In genomic region chr6:126167731-126168130, GRCm38 (mm10) we compare ENCODE assay signal across 9 mouse cellular contexts. TPM values are rescaled to one million over a fixed set of nuclear protein-coding genes. Genes with fewer than 3 reads are reported as not detected.
DNase-seq lines count a peak whose midpoint lies in the region; ATAC-seq and TF ChIP-seq lines count a peak whose summit lies in the region.
"Had no signal": no experiment of that assay in that cellular context is flagged by ENCODE, and none has a peak within 500 bp of the region (broad histone marks: within the 10 kb centered on the region; RNA-seq: fewer than 3 reads in every experiment).

No protein-coding gene starts in this region.

- peak; percentile 82 for TF ChIP-seq CTCF in midbrain, postnatal 0 days (IDR thresholded peaks at IDR 0.05)

- H3K27ac ChIP-seq in heart, embryonic 14.5 days (replicated peaks in 1 of 2; ENCODE audit: control insufficient read depth in 1 of 2, insufficient read depth in 1 of 2, low read depth in 2 of 2, low read length in 2 of 2): 0 out of 4 replicates have a peak overlapping the region, but pooled peaks of 1 of the 2 experiments have one; percentile 1
- H3K27ac ChIP-seq in midbrain, postnatal 0 days (ENCODE audit: low read depth, low read length): no peak overlapping the region
- H3K27ac ChIP-seq in forebrain, embryonic 15.5 days (replicated peaks): no peak overlapping the region
- H3K27ac ChIP-seq: hindbrain, embryonic 15.5 days had no signal

- no peak for ATAC-seq in heart, embryonic 14.5 days (ENCODE audit: insufficient number of reproducible peaks, insufficient read depth, low FRiP score, low read depth)
- ATAC-seq in midbrain, postnatal 0 days (ENCODE audit: low FRiP score): no peak
- no peak for ATAC-seq in forebrain, embryonic 15.5 days (replicated peaks)

- peak; percentile 50 to 83 for DNase-seq in heart, adult 18-20 months
- no peak for DNase-seq in heart, postnatal 25 days (ENCODE audit: low spot score)
- peak; percentile 23 for DNase-seq in right cerebral cortex, adult 18-20 months
- no peak for DNase-seq in right cerebral cortex, postnatal 25 days
- DNase-seq in midbrain, postnatal 0 days (ENCODE audit: low spot score): peak; percentile 69
- no peak for DNase-seq in ovary, postnatal 10 days (ENCODE audit: low spot score)

- H3K27me3 ChIP-seq in heart, embryonic 14.5 days (ENCODE audit: control insufficient read depth, insufficient read depth, low read length): peaks cover 6% of the 10 kb centered on the region; the same call in 1 of the 2 replicates
- H3K27me3 ChIP-seq in midbrain, postnatal 0 days (ENCODE audit: insufficient read depth, low read length): peaks cover 46% of the 10 kb centered on the region
- peaks cover 46% of the 10 kb centered on the region for H3K27me3 ChIP-seq in forebrain, embryonic 15.5 days

- H3K9ac ChIP-seq in heart, embryonic 14.5 days (ENCODE audit: low read length): no peak overlapping the region
- no peak overlapping the region for H3K9ac ChIP-seq in midbrain, postnatal 0 days (replicated peaks; ENCODE audit: low read length, poor library complexity, severe bottlenecking)
- H3K9ac ChIP-seq in forebrain, embryonic 15.5 days (replicated peaks): no peak overlapping the region
- H3K9ac ChIP-seq: hindbrain, embryonic 15.5 days had no signal

- H3K4me1 ChIP-seq in heart, embryonic 14.5 days (ENCODE audit: control insufficient read depth in 2 of 2, insufficient read depth in 2 of 2, low read length in 2 of 2): peaks cover 15 to 31% of the 10 kb centered on the region in 2 experiments
- peaks cover 10% of the 10 kb centered on the region; the same call in 1 of the 2 replicates for H3K4me1 ChIP-seq in midbrain, postnatal 0 days (ENCODE audit: insufficient read depth, low read length)
- peaks cover 36% of the 10 kb centered on the region for H3K4me1 ChIP-seq in forebrain, embryonic 15.5 days

- H3K36me3 ChIP-seq in heart, embryonic 14.5 days (ENCODE audit: control insufficient read depth, insufficient read depth, low read length): no peaks in the 10 kb centered on the region
- no peaks in the 10 kb centered on the region for H3K36me3 ChIP-seq in midbrain, postnatal 0 days (ENCODE audit: insufficient read depth, low read length)
- no peaks in the 10 kb centered on the region for H3K36me3 ChIP-seq in forebrain, embryonic 15.5 days
- H3K36me3 ChIP-seq: hindbrain, embryonic 15.5 days had no signal

- 0 out of 2 replicates have a peak overlapping the region, but pooled peaks have one; percentile 81 for H3K4me2 ChIP-seq in heart, embryonic 14.5 days (ENCODE audit: low read length)
- H3K4me2 ChIP-seq in midbrain, postnatal 0 days (ENCODE audit: low read depth, low read length, poor library complexity, severe bottlenecking): no peak overlapping the region
- no peak overlapping the region for H3K4me2 ChIP-seq in forebrain, embryonic 15.5 days (replicated peaks)

- WGBS in heart, embryonic 14.5 days: 22% methylated on average over 3 of the region's 3 CpGs
- WGBS in midbrain, postnatal 0 days: 20% methylated on average over 3 of the region's 3 CpGs
- WGBS in forebrain, embryonic 15.5 days: 16% methylated on average over 3 of the region's 3 CpGs

- intact Hi-C loops in heart, postnatal 25 days (cut with DNase I): loop anchor here (1.0 to 5.0 kb wide), 4 partner anchors 63 to 299 kb away; no protein-coding TSS in a partner anchor

- no peak overlapping the region for H3K4me3 ChIP-seq in heart, embryonic 14.5 days (ENCODE audit: control insufficient read depth in 1 of 2, insufficient read depth in 1 of 2, low read depth in 1 of 2, low read length in 2 of 2)
- H3K4me3 ChIP-seq in midbrain, postnatal 0 days (ENCODE audit: low read depth, low read length): no peak overlapping the region
- no peak overlapping the region for H3K4me3 ChIP-seq in forebrain, embryonic 15.5 days

- no peaks in the 10 kb centered on the region for H3K9me3 ChIP-seq in heart, embryonic 14.5 days (ENCODE audit: control insufficient read depth, low read length)
- H3K9me3 ChIP-seq in midbrain, postnatal 0 days (ENCODE audit: low read length): no peaks in the 10 kb centered on the region
- no peaks in the 10 kb centered on the region for H3K9me3 ChIP-seq in forebrain, embryonic 15.5 days
- H3K9me3 ChIP-seq: hindbrain, embryonic 15.5 days had no signal

RNA-seq across cellular contexts. Expression of gene Ntf3, which starts 1.0 kb away (rescaled TPM):
- 1 to 10 TPM; 2.8 to 3.4 TPM for total RNA-seq in heart, adult 18-20 months (2021)
- 1 to 10 TPM; 2.8 to 5.2 TPM for total RNA-seq in heart, postnatal 25 days (2021)
- polyA plus RNA-seq in heart, embryonic 14.5 days (2014; fragmentation: Nextera tagmentation; extraction: Ambion mirVana): 7.7 and 8.5 TPM in 2 replicates
- 3.0 and 3.4 TPM in 2 replicates for total RNA-seq in midbrain, postnatal 0 days (2014; rRNA removed)
- 2.3 and 2.7 TPM in 2 replicates for polyA plus RNA-seq in midbrain, postnatal 0 days (2015; fragmentation: Nextera tagmentation; extraction: Ambion mirVana)
- 5.0 and 7.0 TPM in 2 replicates for polyA plus RNA-seq in forebrain, embryonic 15.5 days (2015; fragmentation: Nextera tagmentation; extraction: Ambion mirVana)

Comparison
In these comparisons a context has a peak if more than half of its experiments do, and no peak if none do; other contexts are left out.
1. DNase-seq: peak in heart, adult 18-20 months (2 of 2), right cerebral cortex, adult 18-20 months (single experiment) and midbrain, postnatal 0 days (single experiment); none in heart, postnatal 25 days (single experiment), right cerebral cortex, postnatal 25 days (single experiment) and ovary, postnatal 10 days (single experiment).